Mouse (Mus musculus) embryonic fibroblast, embryonic 13.5 days (primary cell): ENCODE results near the gene Ereg.

Experiments
- CTCF ChIP-seq: IDR thresholded peaks from 2 replicates; pipeline ENCODE4 v1.5.1; 2011; ENCODE audit warnings: mild to moderate bottlenecking, control low read depth, low read length, moderate library complexity, borderline replicate concordance; ENCODE audit not compliant: insufficient read depth
- POLR2A ChIP-seq: IDR thresholded peaks from 2 replicates; pipeline ENCODE4 v1.6.1; 2011; ENCODE audit warnings: low read depth, mild to moderate bottlenecking, control low read depth, low read length, moderate library complexity

DNA sequence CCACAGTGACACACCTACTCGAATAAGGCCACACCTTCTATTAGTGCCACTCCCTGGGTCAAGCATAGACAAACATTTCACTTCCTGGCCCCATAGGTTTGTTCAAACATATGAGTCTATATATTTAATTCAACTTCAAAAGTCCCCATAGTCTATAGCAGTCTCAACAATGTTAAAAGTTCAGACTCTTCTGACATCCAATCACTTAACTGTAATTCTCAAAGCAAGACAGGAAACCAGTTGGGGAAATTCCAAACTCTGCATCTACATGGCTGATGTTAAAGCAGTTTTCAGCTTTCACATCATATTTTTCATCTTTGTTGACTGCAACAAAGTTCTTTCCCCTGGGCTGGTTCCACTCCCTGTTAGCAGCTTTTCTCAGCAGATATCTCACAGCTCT is 52.2 kb downstream of the Ereg start:
- no peak for TF ChIP-seq CTCF
- TF ChIP-seq POLR2A, result no peak
